Mouse (Mus musculus): ENCODE measurements around the gene Iqcg.

Gene Iqcg

GRCm38 (mm10) chr16:32981405-32981804, 74.6 kb downstream of the Iqcg start:
- no peak for DNase-seq (ENCODE audit: low spot score in 2 of 2)

DNA sequence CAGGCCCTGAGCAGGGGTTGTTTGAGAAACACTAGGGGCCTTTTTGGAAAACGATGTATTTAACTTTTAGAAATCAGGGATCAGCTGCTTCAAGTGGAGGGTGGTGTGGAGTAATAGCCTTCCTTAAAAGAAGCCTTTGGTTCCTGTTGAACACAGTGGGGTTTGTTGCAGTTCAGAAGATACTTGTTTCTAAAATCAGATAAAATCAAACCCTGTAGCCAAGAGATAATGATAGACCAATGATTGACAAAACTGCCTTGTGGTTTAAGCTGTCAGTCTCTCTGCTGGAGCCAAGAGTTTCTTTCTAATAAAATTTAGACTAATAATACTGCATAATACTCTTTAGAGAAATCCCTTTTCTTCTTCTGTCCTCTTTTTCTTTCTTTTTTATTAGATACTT, 75.8 kb downstream of the Iqcg start:
- no peak for DNase-seq (ENCODE audit: low spot score in 2 of 2)

GRCm38 (mm10) chr16:32973047-32973446, 83.0 kb downstream of the Iqcg start:
- DNase-seq (ENCODE audit: low spot score in 2 of 2), result no peak

DNA sequence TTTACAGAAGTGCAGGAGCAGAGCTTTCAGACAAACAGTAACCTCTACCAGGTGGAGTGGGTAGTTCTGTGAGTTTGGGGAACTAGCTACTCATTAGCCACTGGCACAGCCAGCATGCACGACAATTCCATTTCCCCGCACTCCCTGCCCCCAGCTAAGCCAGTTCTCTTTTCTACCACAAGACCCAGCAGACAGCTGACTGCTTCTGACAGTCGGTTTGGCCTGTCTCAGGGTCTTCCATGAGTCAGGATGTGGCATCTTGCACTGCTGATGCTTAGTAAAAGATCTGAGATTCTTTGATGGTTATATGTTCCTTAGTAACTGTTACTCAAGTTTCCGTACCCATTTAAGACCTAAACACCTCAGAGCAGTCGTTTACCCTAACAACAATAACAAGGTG, 83.5 kb downstream of the Iqcg start:
- peak; percentile 33 to 36 for DNase-seq (ENCODE audit: low spot score in 2 of 2)

Data from spleen, postnatal 36 days (tissue).